Mouse (Mus musculus) brain, embryonic 14.5 days (tissue): Measurements from ENCODE around the gene Rita1. TPM values are rescaled to one million over a fixed set of nuclear protein-coding genes. Genes with fewer than 3 reads are reported as not detected.
A peak's percentile ranks its signal among the peaks of the same experiment; 100 is the strongest.

Experiments used
- DNase-seq: peaks from one replicate; pipeline ENCODE4 v3.0.0-alpha.2; 2011; ENCODE audit warnings: low read depth
- CTCF ChIP-seq: fragments of 200-500 bp; IDR thresholded peaks from 2 replicates; pipeline ENCODE4 v1.5.1; 2012; ENCODE audit warnings: inconsistent platforms, mild to moderate bottlenecking, moderate library complexity, borderline replicate concordance; ENCODE audit not compliant: insufficient read depth, insufficient read length; ENCODE audit errors: extremely low read depth
- POLR2A ChIP-seq: fragments of 200-500 bp; IDR thresholded peaks from 2 replicates; pipeline ENCODE4 v1.6.1; 2012; ENCODE audit warnings: mild to moderate bottlenecking, inconsistent platforms, borderline replicate concordance; ENCODE audit not compliant: poor library complexity, insufficient read depth, insufficient read length, severe bottlenecking; ENCODE audit errors: extremely low read depth
- polyA plus RNA-seq: library from polyadenylated mRNA; depleted of rRNA; stranded (reverse); fragments of >200 nt; gene quantifications from 2 replicates; pipeline ENCODE4 v1.2.3, GENCODE M21; 2012

Gene Rita1
- polyA plus RNA-seq, 1 experiment = 32.8 TPM

GRCm38 (mm10) chr5:120590356-120591010, 21.9 kb downstream of the Rita1 start:
- peak; percentile 46; the same call in 1 of the 2 replicates for TF ChIP-seq CTCF
- no peak for TF ChIP-seq POLR2A
- no peak for DNase-seq

GRCm38 (mm10) chr5:120588569-120589094, 23.8 kb downstream of the Rita1 start, which contains the start of the genes Tpcn1 and Iqcd:
Gene Tpcn1, minus strand, starts transcription at chr5:120588673.
Gene Iqcd, plus strand, starts transcription at chr5:120589016.
- peak; percentile 100 for DNase-seq
- no peak for TF ChIP-seq CTCF
- peak; percentile 100 for TF ChIP-seq POLR2A

DNA sequence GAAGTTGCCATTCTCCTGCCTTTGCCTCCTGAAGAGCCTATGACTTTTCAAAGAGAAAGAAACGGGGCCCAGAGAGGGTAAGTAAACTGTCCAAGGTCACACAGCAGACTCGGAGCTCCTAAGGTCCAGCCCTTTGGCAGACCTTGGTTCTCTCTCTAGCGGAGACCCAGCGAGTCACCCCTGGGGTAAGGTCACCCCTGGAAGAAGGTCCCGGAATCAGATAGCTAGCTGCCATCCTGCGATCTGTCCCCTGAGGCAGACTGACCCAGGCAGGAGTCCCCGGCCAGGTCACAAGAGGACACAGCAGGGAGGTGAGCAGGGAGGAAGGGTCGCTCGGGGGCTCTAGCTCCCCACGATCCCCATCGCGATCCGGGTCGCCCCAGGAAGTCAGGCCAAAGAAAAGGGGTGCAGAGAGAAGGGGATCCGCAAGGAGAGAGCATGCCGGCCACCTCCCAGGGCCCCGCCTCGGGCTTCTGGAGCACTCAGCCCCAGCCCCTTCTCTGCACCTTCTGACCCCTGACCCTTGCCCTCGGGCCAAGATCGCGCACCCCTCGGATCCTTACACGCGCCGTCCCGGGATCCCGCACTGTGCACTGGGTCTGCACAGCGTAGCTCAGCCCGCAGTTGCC, 24.3 kb downstream of the Rita1 start:
- TF ChIP-seq CTCF (no peak), POLR2A (no peak)
- DNase-seq = no peak

DNA sequence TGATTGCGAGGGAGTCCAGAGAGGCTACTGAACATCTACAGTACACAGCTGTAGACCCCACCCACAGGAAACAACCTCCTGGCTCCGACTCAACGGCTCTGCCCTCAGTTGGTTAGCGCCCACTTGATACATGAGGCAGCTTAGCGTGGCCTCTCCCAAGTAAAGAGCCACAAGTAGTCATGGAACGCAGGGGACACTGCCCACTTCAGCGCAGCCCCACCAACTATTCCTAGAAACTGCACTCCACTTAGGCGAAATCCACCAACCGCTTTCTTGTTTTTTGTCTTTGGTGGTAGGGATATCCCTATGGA, 24.8 kb downstream of the Rita1 start:
- no peak for DNase-seq
- TF ChIP-seq CTCF = no peak
- TF ChIP-seq POLR2A = no peak

GRCm38 (mm10) chr5:120586741-120587615, 25.4 kb downstream of the Rita1 start:
- TF ChIP-seq POLR2A (no peak), CTCF (no peak)
- no peak for DNase-seq

- no peak for TF ChIP-seq CTCF
- no peak for TF ChIP-seq POLR2A
- DNase-seq = no peak
Measured at GRCm38 (mm10) chr5:120584968-120585367, 27.4 kb downstream of the Rita1 start.

DNA sequence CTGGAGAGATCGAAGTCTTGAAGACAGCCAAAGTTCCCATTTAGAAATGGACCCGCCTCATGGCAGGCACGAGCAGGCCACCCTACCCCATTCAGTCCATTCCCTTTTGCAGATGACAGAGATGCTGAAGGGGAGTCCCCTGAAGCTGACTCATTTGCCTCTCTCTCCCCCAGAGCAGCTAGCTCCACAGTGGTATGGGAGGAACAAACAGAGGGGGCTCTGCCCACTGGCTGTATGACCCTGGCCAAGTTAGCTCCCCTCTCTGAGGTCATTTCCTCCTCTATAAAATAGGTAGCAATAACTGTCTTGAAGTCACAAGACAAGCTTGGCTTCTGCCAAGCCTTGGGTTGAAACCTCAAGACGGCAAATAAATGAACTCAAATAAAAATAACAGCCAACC, 28.9 kb downstream of the Rita1 start:
- no peak for TF ChIP-seq POLR2A
- TF ChIP-seq CTCF = no peak
- DNase-seq = no peak

DNA sequence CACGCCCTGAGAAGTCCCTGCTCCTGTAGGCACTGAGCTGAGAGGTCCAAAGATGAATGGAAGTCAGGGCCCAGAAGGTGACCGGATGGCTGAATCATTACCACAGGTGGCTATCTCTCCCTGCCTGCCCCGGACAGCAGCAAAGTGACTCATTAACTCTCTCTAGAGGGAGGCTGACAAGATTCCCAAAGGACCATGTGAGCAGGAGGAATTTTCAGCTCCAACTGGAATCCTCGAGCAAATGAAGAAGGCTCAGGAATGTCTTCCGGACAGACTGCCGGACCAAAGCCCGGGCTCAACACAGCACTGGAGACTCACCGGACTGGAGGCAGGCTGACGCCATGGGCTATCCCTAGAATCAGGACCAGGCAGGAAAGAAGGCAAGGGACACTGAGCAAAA, 30.4 kb downstream of the Rita1 start:
- DNase-seq = no peak
- TF ChIP-seq POLR2A = no peak
- no peak for TF ChIP-seq CTCF

- DNase-seq = peak; percentile 71
- no peak for TF ChIP-seq POLR2A
- no peak for TF ChIP-seq CTCF
Measured at GRCm38 (mm10) chr5:120579898-120580626, 32.3 kb downstream of the Rita1 start.

GRCm38 (mm10) chr5:120579211-120579897, 33.0 kb downstream of the Rita1 start:
- no peak for TF ChIP-seq POLR2A
- DNase-seq = no peak
